Mouse (Mus musculus) cerebellum, adult 9-10 months (tissue): Measurements from ENCODE around the gene Zfp653.

Experiments
- DNase-seq: peaks from one replicate; pipeline ENCODE4 v3.0.0; 2022

The Zfp653 gene

GRCm38 (mm10) chr9:22024592-22024991 is 46.6 kb downstream of the Zfp653 start:
- no peak for DNase-seq

GRCm38 (mm10) chr9:22017208-22017825 is 53.9 kb downstream of the Zfp653 start:
- DNase-seq: peak; percentile 77

- no peak for DNase-seq
Observed at GRCm38 (mm10) chr9:22016245-22016644, 54.9 kb downstream of the Zfp653 start.

DNA sequence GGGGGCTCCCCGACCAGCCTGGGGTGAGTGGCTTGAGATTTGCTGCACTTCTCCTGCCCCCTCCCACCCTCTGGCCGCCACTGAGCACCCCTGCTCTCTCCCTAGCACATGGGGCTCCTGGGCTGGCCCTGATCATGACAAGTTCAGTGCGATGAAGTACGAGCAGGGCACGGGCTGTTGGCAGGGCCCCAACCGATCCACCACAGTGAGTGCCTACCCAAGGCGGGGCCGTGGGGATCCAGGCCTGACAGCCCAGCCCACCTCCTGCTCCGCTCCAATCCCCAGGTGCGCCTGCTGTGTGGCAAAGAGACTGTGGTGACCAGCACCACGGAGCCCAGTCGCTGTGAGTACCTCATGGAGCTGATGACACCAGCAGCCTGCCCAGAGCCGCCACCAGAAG is 58.4 kb downstream of the Zfp653 start:
- DNase-seq: no peak

- no peak for DNase-seq
Observed at GRCm38 (mm10) chr9:22011055-22011454, 60.1 kb downstream of the Zfp653 start.
